Mouse (Mus musculus) 3134 (cell line): Measurements from ENCODE around the gene Icos.

Source experiments
- DNase-seq: peaks from one replicate; pipeline ENCODE4 v3.0.0-alpha.2; 2011; ENCODE audit warnings: low spot score; ENCODE audit not compliant: insufficient read length; ENCODE audit errors: extremely low read depth

Gene Icos

GRCm38 (mm10) chr1:61035270-61035669 is 57.5 kb downstream of the Icos start:
- no peak for DNase-seq

DNA sequence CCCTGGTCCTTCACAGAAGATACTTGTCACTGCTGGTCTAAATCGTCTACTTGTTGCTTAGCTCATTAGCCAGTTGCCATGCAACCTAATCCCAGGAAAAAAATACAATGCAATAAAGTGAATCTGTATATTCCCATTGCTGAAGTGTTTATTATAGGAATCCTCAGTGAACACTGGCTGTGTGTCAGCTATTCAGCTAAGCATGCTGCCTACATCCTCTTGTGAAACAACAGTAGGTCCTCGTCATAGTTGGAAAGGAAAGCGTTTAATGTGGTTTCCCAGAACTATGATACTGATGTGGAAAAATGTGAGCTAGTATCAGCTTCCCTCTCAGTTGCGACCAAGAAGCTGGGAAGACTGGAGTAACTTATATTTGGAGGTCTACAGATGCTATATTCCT is 60.5 kb downstream of the Icos start:
- no peak for DNase-seq

DNA sequence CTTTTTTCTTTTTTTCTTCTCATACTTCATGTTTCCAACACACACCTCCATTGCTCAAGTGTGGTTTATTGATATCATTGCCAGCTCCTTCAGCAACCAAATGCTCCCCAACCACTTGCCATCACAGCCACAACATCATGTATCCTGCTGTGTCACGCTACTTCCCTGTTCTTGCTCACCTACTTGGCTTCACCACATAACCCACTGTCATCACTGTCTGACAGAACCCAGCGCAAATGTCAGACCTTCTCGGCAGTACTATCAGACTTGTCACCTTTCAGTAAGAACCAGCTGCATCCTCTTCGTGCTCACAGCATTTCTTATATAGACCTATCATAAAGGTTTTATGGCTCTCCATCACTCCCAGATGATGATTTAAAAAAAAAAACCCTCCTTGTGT is 61.6 kb downstream of the Icos start:
- no peak for DNase-seq

DNA sequence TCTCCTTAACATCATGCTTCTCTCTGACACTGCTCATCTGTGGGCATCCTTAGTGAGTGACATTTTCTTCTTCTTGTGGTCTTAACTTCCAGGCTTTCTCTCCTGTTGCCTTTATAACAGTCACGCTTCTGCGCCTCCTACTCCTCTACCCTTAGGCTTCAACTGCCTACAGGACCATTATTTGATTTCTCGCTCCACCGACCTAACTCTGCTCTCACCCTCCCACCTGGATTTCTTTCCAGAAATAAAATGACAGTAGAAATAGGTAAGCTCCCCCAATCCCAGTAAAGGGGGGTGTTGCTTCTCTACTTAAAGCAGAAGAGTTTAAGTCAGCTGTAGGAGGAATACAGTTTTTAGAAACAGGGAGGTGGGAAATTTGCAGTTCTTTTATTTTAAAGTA is 62.7 kb downstream of the Icos start:
- no peak for DNase-seq

- no peak for DNase-seq
Observed at GRCm38 (mm10) chr1:61042842-61043241, 65.1 kb downstream of the Icos start.

- DNase-seq = no peak
Observed at GRCm38 (mm10) chr1:61046055-61046705, 68.5 kb downstream of the Icos start.

DNA sequence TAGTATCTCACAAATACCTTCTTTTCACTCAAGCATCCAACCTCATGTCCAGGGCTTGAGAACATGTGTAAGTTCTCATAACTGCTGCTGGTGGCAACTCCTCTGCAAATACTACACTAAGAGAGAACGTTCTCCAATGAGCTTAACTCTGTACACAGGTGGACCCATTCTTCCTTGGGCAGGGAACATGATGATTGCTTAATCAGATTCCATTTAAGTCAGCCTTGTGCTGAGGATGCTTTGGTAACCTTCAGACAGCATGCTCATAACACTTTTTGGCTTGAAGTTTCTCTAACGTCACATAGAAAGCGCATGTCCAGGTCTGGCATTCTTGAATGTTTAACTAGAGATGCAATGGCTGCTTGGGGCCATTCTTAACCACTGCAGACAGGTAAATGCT is 69.6 kb downstream of the Icos start:
- no peak for DNase-seq
